Mouse (Mus musculus) spleen, adult 2 months (tissue): ENCODE measurements around the gene Timm50.

ENCODE experiments used
- CTCF ChIP-seq: fragments of 200-500 bp; IDR thresholded peaks from 2 replicates; pipeline ENCODE4 v1.5.1; 2011; ENCODE audit warnings: mild to moderate bottlenecking, inconsistent platforms; ENCODE audit not compliant: insufficient read depth, insufficient read length, insufficient replicate concordance; ENCODE audit errors: extremely low read depth
- POLR2A ChIP-seq: fragments of 200-500 bp; IDR thresholded peaks from 2 replicates; pipeline ENCODE4 v1.6.1; 2011; ENCODE audit warnings: low read depth, low read length, inconsistent platforms

DNA sequence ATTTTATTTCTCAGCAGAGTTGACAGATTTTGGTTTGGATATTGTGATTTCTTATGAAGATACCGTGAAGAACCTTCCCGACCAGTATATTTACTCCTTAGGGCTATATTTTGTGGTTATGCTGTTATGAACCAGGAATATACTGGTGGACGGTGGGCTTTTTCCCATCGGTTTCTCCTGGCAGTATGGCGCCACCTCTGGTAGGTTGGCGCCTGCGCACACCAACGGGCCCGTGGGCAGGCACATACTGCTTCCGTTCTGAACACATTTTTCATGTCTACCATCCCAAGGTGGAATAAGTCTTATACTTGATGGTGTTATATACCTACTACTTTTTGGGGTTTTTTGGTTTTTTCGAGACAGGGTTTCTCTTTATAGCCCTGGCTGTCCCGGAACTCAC is 42.5 kb downstream of the Timm50 start:
- TF ChIP-seq CTCF (no peak), POLR2A (no peak)
